In the genomic region with DNA sequence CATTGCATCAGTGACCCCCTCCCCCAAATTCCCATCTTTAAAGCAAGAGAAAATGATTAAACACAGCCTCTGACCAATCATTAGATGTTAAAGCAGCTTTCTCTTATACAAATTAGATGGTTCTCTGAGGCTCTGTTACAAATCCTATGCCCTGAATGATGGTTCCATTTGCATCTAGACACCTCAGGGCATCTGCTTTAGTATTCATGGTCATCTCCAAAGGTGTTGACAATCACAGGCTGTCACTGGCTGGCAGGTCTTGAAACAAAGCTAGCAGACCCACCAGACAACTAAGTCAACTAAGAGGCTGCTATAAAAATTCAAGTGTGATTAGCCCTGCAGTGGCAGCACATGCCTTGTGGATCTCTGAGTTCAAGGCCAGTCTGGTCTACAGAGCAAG, we compare ENCODE assay signal across 26 mouse cellular contexts. TPM values are rescaled to one million over a fixed set of nuclear protein-coding genes. Genes with fewer than 3 reads are reported as not detected.
A peak's percentile ranks its signal among the peaks of the same experiment; 100 is the strongest.
DNase-seq lines count a peak whose midpoint lies in the region; ATAC-seq and TF ChIP-seq lines count a peak whose summit lies in the region.
"Had no signal": no experiment of that assay in that cellular context is flagged by ENCODE, and none has a peak within 500 bp of the region (broad histone marks: within the 10 kb centered on the region; RNA-seq: fewer than 3 reads in every experiment).

No protein-coding gene starts in this region.

- H3K9me3 ChIP-seq in forebrain, embryonic 14.5 days (replicated peaks; ENCODE audit: control insufficient read depth, low read length) = no peaks in the 10 kb centered on the region
- H3K9me3 ChIP-seq in forebrain, postnatal 0 days (ENCODE audit: low read length) = no peaks in the 10 kb centered on the region
- no peaks in the 10 kb centered on the region for H3K9me3 ChIP-seq in midbrain, embryonic 13.5 days
- H3K9me3 ChIP-seq in midbrain, embryonic 15.5 days = no peaks in the 10 kb centered on the region
- H3K9me3 ChIP-seq in ES-E14 (ENCODE audit: control insufficient read depth, insufficient read depth, low read depth, low read length) = no peaks in the 10 kb centered on the region
- no peaks in the 10 kb centered on the region for H3K9me3 ChIP-seq in limb, embryonic 10.5 days (replicated peaks)
- H3K9me3 ChIP-seq: embryonic facial prominence, embryonic 15.5 days; hindbrain, embryonic 12.5 days had no signal

- ATAC-seq in forebrain, embryonic 14.5 days = 0 out of 2 replicates have a peak, but pooled peaks have one; percentile 48
- no peak for ATAC-seq in forebrain, postnatal 0 days
- ATAC-seq in midbrain, embryonic 13.5 days = no peak
- no peak for ATAC-seq in midbrain, embryonic 15.5 days (replicated peaks)
- ATAC-seq: hindbrain, postnatal 0 days; Patski had no signal

- no peak for TF ChIP-seq CTCF in forebrain, postnatal 0 days (IDR thresholded peaks at IDR 0.05; ENCODE audit: low read depth)
- no peak for TF ChIP-seq CTCF in left cerebral cortex, adult 2 months (IDR thresholded peaks at IDR 0.05)
- no peak for TF ChIP-seq CTCF in layer of hippocampus, adult 2 months (conservative IDR thresholded peaks at IDR 0.05)

- in situ Hi-C loops in ES-E14 (cut with MboI; ENCODE audit: low sequenced_read_pairs in 2 of 2, unreplicated experiment in 2 of 2) = no loop called here

- no peak overlapping the region for H3K9ac ChIP-seq in forebrain, embryonic 14.5 days (ENCODE audit: low read length)
- no peak overlapping the region for H3K9ac ChIP-seq in forebrain, postnatal 0 days
- no peak overlapping the region for H3K9ac ChIP-seq in midbrain, embryonic 13.5 days (replicated peaks)
- no peak overlapping the region for H3K9ac ChIP-seq in midbrain, embryonic 15.5 days
- no peak overlapping the region for H3K9ac ChIP-seq in ES-E14 (ENCODE audit: insufficient read depth, low read depth, low read length, poor library complexity, severe bottlenecking)
- H3K9ac ChIP-seq: embryonic facial prominence, embryonic 15.5 days; hindbrain, embryonic 12.5 days had no signal

- no peak overlapping the region for H3K4me2 ChIP-seq in forebrain, embryonic 14.5 days (ENCODE audit: low read length)
- no peak overlapping the region for H3K4me2 ChIP-seq in forebrain, postnatal 0 days (ENCODE audit: low read depth)
- no peak overlapping the region for H3K4me2 ChIP-seq in midbrain, embryonic 13.5 days (replicated peaks)
- H3K4me2 ChIP-seq in midbrain, embryonic 15.5 days = no peak overlapping the region
- H3K4me2 ChIP-seq: embryonic facial prominence, embryonic 15.5 days; hindbrain, embryonic 12.5 days had no signal

- peaks cover 20% of the 10 kb centered on the region for H3K4me1 ChIP-seq in forebrain, embryonic 14.5 days (ENCODE audit: control insufficient read depth, insufficient read depth, low read length)
- peaks cover 12% of the 10 kb centered on the region; the same call in 1 of the 2 replicates for H3K4me1 ChIP-seq in forebrain, postnatal 0 days (ENCODE audit: insufficient read depth)
- H3K4me1 ChIP-seq in midbrain, embryonic 13.5 days (replicated peaks) = peaks cover 43% of the 10 kb centered on the region
- H3K4me1 ChIP-seq in midbrain, embryonic 15.5 days = peaks cover 36% of the 10 kb centered on the region
- peaks cover 32 to 35% of the 10 kb centered on the region in 2 experiments for H3K4me1 ChIP-seq in ES-E14 (ENCODE audit: control insufficient read depth in 2 of 2, insufficient read depth in 2 of 2, low read length in 2 of 2, poor library complexity in 1 of 2)
- H3K4me1 ChIP-seq in limb, embryonic 10.5 days = peaks cover 42% of the 10 kb centered on the region

- no peaks in the 10 kb centered on the region for H3K36me3 ChIP-seq in forebrain, embryonic 14.5 days (ENCODE audit: control insufficient read depth, insufficient read depth, low read length)
- H3K36me3 ChIP-seq in forebrain, postnatal 0 days (ENCODE audit: insufficient read depth) = 0 out of 2 replicates have a peak, but pooled peaks cover 4% of the 10 kb centered on the region
- no peaks in the 10 kb centered on the region for H3K36me3 ChIP-seq in midbrain, embryonic 13.5 days
- no peaks in the 10 kb centered on the region for H3K36me3 ChIP-seq in midbrain, embryonic 15.5 days (replicated peaks)
- H3K36me3 ChIP-seq in ES-E14 (ENCODE audit: control insufficient read depth, insufficient read depth, low read length, poor library complexity, severe bottlenecking) = peaks cover 3% of the 10 kb centered on the region; the same call in 1 of the 2 replicates
- peaks cover 40% of the 10 kb centered on the region for H3K36me3 ChIP-seq in limb, embryonic 10.5 days
- H3K36me3 ChIP-seq: hindbrain, embryonic 12.5 days had no signal

- intact Hi-C loops in left cerebral cortex, adult 2 months (cut with DNase I) = no loop called here

- peak; percentile 37 for DNase-seq in forebrain, embryonic 14.5 days (ENCODE audit: low spot score)
- no peak for DNase-seq in forebrain, postnatal 0 days
- DNase-seq in ES-E14 (ENCODE audit: low read depth, low spot score) = peak; percentile 39
- DNase-seq in limb, embryonic 10.5 days (ENCODE audit: low spot score) = no peak
- DNase-seq in left cerebral cortex, adult 2 months (ENCODE audit: extremely low spot score in 1 of 2, low spot score in 2 of 2) = no peak
- no peak for DNase-seq in layer of hippocampus, adult 2 months (ENCODE audit: low spot score in 2 of 2)
- DNase-seq: adrenal gland, adult 8-10 months; adrenal gland, postnatal 36 days; cerebellum, adult 11 months; cerebellum, adult 8-10 months; cerebellum, postnatal 14 days; embryo, embryonic 11 days; gastrocnemius, adult 2 months; gastrocnemius, postnatal 25 days; heart, postnatal 10 days; heart, postnatal 4 days; kidney, adult 11 months had no signal

- H3K27ac ChIP-seq in forebrain, embryonic 14.5 days (ENCODE audit: low read depth, low read length) = no peak overlapping the region
- H3K27ac ChIP-seq in forebrain, postnatal 0 days (ENCODE audit: low read depth, low read length) = no peak overlapping the region
- peak overlapping the region; percentile 53; the same call in 1 of the 2 replicates for H3K27ac ChIP-seq in midbrain, embryonic 13.5 days
- H3K27ac ChIP-seq in midbrain, embryonic 15.5 days = no peak overlapping the region
- peak overlapping the region; percentile 99 for H3K27ac ChIP-seq in ES-E14 (ENCODE audit: insufficient read depth, low read depth, low read length, poor library complexity, severe bottlenecking)
- peak overlapping the region; percentile 75; the same call in 1 of the 2 replicates for H3K27ac ChIP-seq in limb, embryonic 10.5 days
- H3K27ac ChIP-seq in left cerebral cortex, adult 2 months = no peak overlapping the region
- no peak overlapping the region for H3K27ac ChIP-seq in layer of hippocampus, adult 2 months
- H3K27ac ChIP-seq: embryonic facial prominence, embryonic 15.5 days; gastrocnemius, adult 2 months; hindbrain, embryonic 12.5 days; hindbrain, postnatal 0 days had no signal

- no peak overlapping the region for H3K4me3 ChIP-seq in forebrain, embryonic 14.5 days (ENCODE audit: low read depth, low read length)
- H3K4me3 ChIP-seq in forebrain, postnatal 0 days (ENCODE audit: low read depth, low read length) = no peak overlapping the region
- H3K4me3 ChIP-seq in midbrain, embryonic 13.5 days (replicated peaks) = no peak overlapping the region
- no peak overlapping the region for H3K4me3 ChIP-seq in midbrain, embryonic 15.5 days
- H3K4me3 ChIP-seq in ES-E14 (ENCODE audit: insufficient read depth in 1 of 2, low read depth in 1 of 2, low read length in 2 of 2, poor library complexity in 1 of 2, severe bottlenecking in 1 of 2) = no peak overlapping the region
- H3K4me3 ChIP-seq in limb, embryonic 10.5 days = no peak overlapping the region
- H3K4me3 ChIP-seq in left cerebral cortex, adult 2 months = no peak overlapping the region
- H3K4me3 ChIP-seq in layer of hippocampus, adult 2 months = no peak overlapping the region
- H3K4me3 ChIP-seq: embryonic facial prominence, embryonic 15.5 days; erythroblast, embryonic 14.5 days; gastrocnemius, adult 2 months; hindbrain, embryonic 12.5 days had no signal

- H3K27me3 ChIP-seq in forebrain, embryonic 14.5 days (replicated peaks; ENCODE audit: control insufficient read depth, insufficient read depth, low read length) = no peaks in the 10 kb centered on the region
- H3K27me3 ChIP-seq in forebrain, postnatal 0 days (ENCODE audit: insufficient read depth, low read length) = no peaks in the 10 kb centered on the region
- H3K27me3 ChIP-seq in midbrain, embryonic 13.5 days = no peaks in the 10 kb centered on the region
- H3K27me3 ChIP-seq in midbrain, embryonic 15.5 days (replicated peaks) = no peaks in the 10 kb centered on the region
- no peaks in the 10 kb centered on the region for H3K27me3 ChIP-seq in limb, embryonic 10.5 days (ENCODE audit: low read depth, poor library complexity, severe bottlenecking)
- H3K27me3 ChIP-seq: embryonic facial prominence, embryonic 15.5 days; hindbrain, embryonic 12.5 days; Patski had no signal

TF ChIP-seq in ES-E14, 5 proteins besides CTCF, POLR2A, EP300 and RAD21:
- TF ChIP-seq CHD2 (IDR thresholded peaks at IDR 0.05; ENCODE audit: low read depth, low read length) = no peak
- no peak for TF ChIP-seq ZC3H11A (IDR thresholded peaks at IDR 0.05; ENCODE audit: borderline replicate concordance, low read depth, low read length)
- no peak for TF ChIP-seq ZNF384 (IDR thresholded peaks at IDR 0.05; ENCODE audit: low read depth, low read length)
- no peak for TF ChIP-seq MAFK (IDR thresholded peaks at IDR 0.05; ENCODE audit: insufficient read depth, low read depth, low read length)
- no peak for TF ChIP-seq HCFC1 (IDR thresholded peaks at IDR 0.05; ENCODE audit: borderline replicate concordance, insufficient read depth, low read length)
TF ChIP-seq in ES-E14: peak in this region for 0.

RNA-seq across cellular contexts. Expression of a gene that starts 46.0 kb away (rescaled TPM):
- 41.2 and 44.2 TPM in 2 replicates for polyA plus RNA-seq in forebrain, embryonic 14.5 days (2014; fragmentation: Nextera tagmentation; extraction: Ambion mirVana)
- total RNA-seq in forebrain, postnatal 0 days (2014; rRNA removed) = 53.4 and 60.3 TPM in 2 replicates
- 43.4 and 47.0 TPM in 2 replicates for polyA plus RNA-seq in forebrain, postnatal 0 days (2015; fragmentation: Nextera tagmentation; extraction: Ambion mirVana)
- 48.7 and 55.0 TPM in 2 replicates for polyA plus RNA-seq in midbrain, embryonic 13.5 days (2015; fragmentation: Nextera tagmentation; extraction: Ambion mirVana)
- polyA plus RNA-seq in midbrain, embryonic 15.5 days (2015; fragmentation: Nextera tagmentation; extraction: Ambion mirVana) = 51.9 and 55.8 TPM in 2 replicates
- 52.9 and 72.6 TPM in 2 replicates for total RNA-seq in ES-E14 (2012; rRNA removed)
- polyA plus RNA-seq in limb, embryonic 10.5 days (2016; fragmentation: Nextera tagmentation; extraction: Ambion mirVana) = 50.2 and 50.4 TPM in 2 replicates
- 10 to 100 TPM; 49.3 to 54.2 TPM for total RNA-seq in left cerebral cortex, adult 2 months (2021)
- 10 to 100 TPM; 66.1 to 69.7 TPM for total RNA-seq in layer of hippocampus, adult 2 months (2021)
- total RNA-seq: common myeloid progenitor, adult 5-6 weeks; granulocyte monocyte progenitor cell, adult 5-6 weeks had no signal

Comparison
In these comparisons a context has a peak if more than half of its experiments do, and no peak if none do; other contexts are left out.
1. DNase-seq: peak in forebrain, embryonic 14.5 days (single experiment) and ES-E14 (single experiment); none in forebrain, postnatal 0 days (single experiment), limb, embryonic 10.5 days (single experiment), left cerebral cortex, adult 2 months (0 of 2) and layer of hippocampus, adult 2 months (0 of 2).
2. H3K27ac ChIP-seq: peak in midbrain, embryonic 13.5 days (single experiment), ES-E14 (single experiment) and limb, embryonic 10.5 days (single experiment); none in forebrain, embryonic 14.5 days (single experiment), forebrain, postnatal 0 days (single experiment), midbrain, embryonic 15.5 days (single experiment), left cerebral cortex, adult 2 months (single experiment) and layer of hippocampus, adult 2 months (single experiment).